Mouse (Mus musculus) embryonic facial prominence, embryonic 10.5 days (tissue): ENCODE results near the gene Mok. TPM values are rescaled to one million over a fixed set of nuclear protein-coding genes. Genes with fewer than 3 reads are reported as not detected.

Source experiments
- DNase-seq: peaks from one replicate; pipeline ENCODE4 v3.0.0-alpha.2; 2017; ENCODE audit warnings: low spot score
- H3K27ac ChIP-seq: fragments of 300-500 bp; sonication (generic); replicated peaks from 2 replicates; pipeline ENCODE4 v1.5.1; 2016; ENCODE audit warnings: mild to moderate bottlenecking
- H3K27me3 ChIP-seq: fragments of 300-500 bp; sonication (generic); replicated peaks from 2 replicates; pipeline ENCODE4 v1.6.1; 2016; ENCODE audit warnings: low read depth, mild to moderate bottlenecking; ENCODE audit not compliant: poor library complexity, severe bottlenecking
- H3K36me3 ChIP-seq: fragments of 300-500 bp; sonication (generic); replicated peaks from 2 replicates; pipeline ENCODE4 v1.6.1; 2016; ENCODE audit warnings: mild to moderate bottlenecking, moderate library complexity
- H3K4me1 ChIP-seq: fragments of 300-500 bp; sonication (generic); 2 replicates; pipeline ENCODE4 v1.6.1; 2016
- H3K4me3 ChIP-seq: fragments of 300-500 bp; sonication (generic); 2 replicates; pipeline ENCODE4 v1.5.1; 2016; ENCODE audit warnings: mild to moderate bottlenecking, moderate library complexity
- H3K9me3 ChIP-seq: fragments of 300-500 bp; sonication (generic); 2 replicates; pipeline ENCODE4 v1.6.1; 2016; ENCODE audit warnings: mild to moderate bottlenecking
- WGBS: fragments of 180-500 bp; shearing (Covaris S2); methylation state at CpG from one replicate; pipeline ENCODE4 v1.1.7; 2016; 5-methylcytosine and 5-hydroxymethylcytosine counted together
- polyA plus RNA-seq: library from polyadenylated mRNA; unstranded; fragments of >200 nt; fragmentation: Nextera tagmentation; extraction: Ambion mirVana; gene quantifications from 2 replicates; pipeline ENCODE4 v1.2.1, GENCODE M21; 2016

The Mok gene
- polyA plus RNA-seq, 1 experiment from 2014 or later: 10.1 TPM

- peaks cover 32% of the 10 kb centered on the region for H3K27me3 ChIP-seq
- DNase-seq: no peak
Measured at GRCm38 (mm10) chr12:110844227-110845130, 3.7 kb upstream of the Mok start.

GRCm38 (mm10) chr12:110843194-110844048 lies 2.7 kb upstream of the Mok start:
- WGBS: 20% methylated on average over 32 of the region's 32 CpGs
- Histone ChIP-seq H3K27ac (no peak overlapping the region), H3K4me1 (peaks cover 31% of the 10 kb centered on the region), H3K4me3 (peak overlapping the region; percentile 65), H3K9me3 (no peaks in the 10 kb centered on the region), H3K27me3 (peaks cover 27% of the 10 kb centered on the region), H3K36me3 (no peaks in the 10 kb centered on the region)
- DNase-seq: peak; percentile 87

More at GRCm38 (mm10) chr12:110844227-110845130, 3.7 kb upstream of the Mok start:
- H3K9me3 ChIP-seq: no peaks in the 10 kb centered on the region
- peaks cover 33% of the 10 kb centered on the region for H3K4me1 ChIP-seq
- peak overlapping the region; percentile 65 for H3K4me3 ChIP-seq
- H3K36me3 ChIP-seq: no peaks in the 10 kb centered on the region
- 1% methylated on average over 42 of the region's 42 CpGs for WGBS
- peak overlapping the region; percentile 51; the same call in 1 of the 2 replicates for H3K27ac ChIP-seq

- peaks cover 17% of the 10 kb centered on the region for H3K27me3 ChIP-seq
- no peak for DNase-seq
- H3K27ac ChIP-seq: no peak overlapping the region
- WGBS: 68% methylated on average over 5 of the region's 5 CpGs
- H3K4me3 ChIP-seq: no peak overlapping the region
- no peaks in the 10 kb centered on the region for H3K9me3 ChIP-seq
- peaks cover 40% of the 10 kb centered on the region for H3K4me1 ChIP-seq
- H3K36me3 ChIP-seq: no peaks in the 10 kb centered on the region
Measured at GRCm38 (mm10) chr12:110841731-110842493, 1.2 kb upstream of the Mok start.

DNA sequence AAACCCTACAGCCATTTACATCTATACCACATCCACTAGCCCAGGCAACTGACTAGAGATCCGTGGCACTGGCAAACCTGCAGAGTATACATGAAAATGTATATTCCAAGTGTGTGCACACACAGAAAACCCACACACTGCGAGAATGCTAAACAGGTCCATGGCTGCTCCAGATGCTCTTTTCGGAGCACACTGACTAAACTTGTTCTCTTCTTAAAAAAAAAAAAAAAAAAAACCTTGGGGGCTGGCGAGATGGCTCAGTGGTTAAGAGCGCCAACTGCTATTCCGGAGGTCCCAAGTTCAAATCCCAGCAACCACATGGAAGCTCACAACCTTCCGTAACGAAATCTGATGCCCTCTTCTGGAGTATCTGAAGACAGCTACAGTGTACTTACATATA lies 2.9 kb downstream of the Mok start:
- Histone ChIP-seq H3K4me1 (peaks cover 23% of the 10 kb centered on the region), H3K4me3 (no peak overlapping the region), H3K27me3 (no peaks in the 10 kb centered on the region; the same call in none of the 2 replicates), H3K36me3 (no peaks in the 10 kb centered on the region), H3K9me3 (no peaks in the 10 kb centered on the region), H3K27ac (no peak overlapping the region)
- WGBS: 86% methylated on average over 8 of the region's 8 CpGs
- no peak for DNase-seq

DNA sequence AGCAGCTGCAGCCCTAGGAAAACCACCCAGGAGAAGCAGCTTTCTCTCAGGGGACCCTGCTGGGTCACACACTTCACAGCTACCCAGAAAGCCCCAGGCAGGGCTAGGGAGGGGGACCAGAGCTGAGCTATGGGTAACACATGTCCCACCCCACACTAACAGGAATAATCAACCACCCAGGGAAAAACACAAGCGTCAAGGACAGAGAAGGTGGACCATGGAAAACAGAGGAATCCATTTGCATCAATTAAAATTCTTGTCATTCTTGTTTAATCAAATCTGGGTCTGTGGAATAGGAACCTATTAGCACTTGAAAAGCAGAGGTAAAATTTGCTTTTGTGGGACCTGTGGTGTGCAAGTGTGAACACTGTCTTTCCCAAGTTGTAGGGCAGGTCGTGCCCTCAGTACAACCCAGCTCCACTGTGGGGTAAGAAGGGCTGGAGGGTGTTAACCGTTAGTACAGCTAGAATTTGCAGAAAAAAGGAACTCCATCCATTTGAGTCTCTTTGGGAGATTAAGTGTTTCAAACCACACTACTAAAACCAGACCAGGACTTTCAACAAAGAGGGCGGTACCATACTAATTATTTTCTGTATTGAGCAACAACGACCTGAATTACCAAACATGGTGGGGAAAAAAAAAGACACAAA lies 3.4 kb downstream of the Mok start:
- 40% methylated on average over 5 of the region's 5 CpGs for WGBS
- H3K9me3 ChIP-seq: no peaks in the 10 kb centered on the region
- H3K27me3 ChIP-seq: no peaks in the 10 kb centered on the region; the same call in 1 of the 2 replicates
- DNase-seq: peak; percentile 30
- peaks cover 23% of the 10 kb centered on the region for H3K4me1 ChIP-seq
- peak overlapping the region; percentile 82 for H3K27ac ChIP-seq
- H3K4me3 ChIP-seq: peak overlapping the region; percentile 28
- H3K36me3 ChIP-seq: no peaks in the 10 kb centered on the region

GRCm38 (mm10) chr12:110836729-110837128 lies 4.0 kb downstream of the Mok start:
- Histone ChIP-seq H3K4me3 (peak overlapping the region; percentile 28), H3K36me3 (no peaks in the 10 kb centered on the region), H3K27ac (peak overlapping the region; percentile 82), H3K9me3 (no peaks in the 10 kb centered on the region), H3K4me1 (peaks cover 23% of the 10 kb centered on the region), H3K27me3 (no peaks in the 10 kb centered on the region; the same call in 1 of the 2 replicates)
- no peak for DNase-seq
- WGBS: 44% methylated on average over 6 of the region's 6 CpGs

DNA sequence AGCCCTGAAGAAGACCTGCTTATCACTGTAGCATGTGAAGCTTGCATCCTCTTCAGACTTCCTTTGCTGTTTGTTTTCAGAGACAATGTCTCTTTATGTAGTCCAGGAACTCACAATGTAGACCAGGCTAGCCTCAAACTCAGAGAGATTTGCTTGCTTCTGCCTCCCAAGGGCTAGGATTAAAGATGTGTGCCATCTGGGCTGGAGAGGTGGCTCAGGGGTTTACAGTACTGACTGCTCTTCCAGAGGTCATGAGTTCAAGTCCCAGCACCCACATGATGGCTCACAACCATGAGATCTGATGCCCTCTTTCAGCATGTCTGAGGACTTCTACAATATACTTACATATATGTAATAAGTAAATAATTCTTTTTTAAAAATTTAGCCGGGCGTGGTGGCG lies 5.6 kb downstream of the Mok start:
- no peak for DNase-seq
- Histone ChIP-seq H3K4me1 (peaks cover 22% of the 10 kb centered on the region), H3K27ac (no peak overlapping the region), H3K27me3 (no peaks in the 10 kb centered on the region; the same call in 1 of the 2 replicates), H3K36me3 (no peaks in the 10 kb centered on the region), H3K9me3 (no peaks in the 10 kb centered on the region), H3K4me3 (no peak overlapping the region)
- WGBS: 94% methylated on average over 3 of the region's 3 CpGs

DNA sequence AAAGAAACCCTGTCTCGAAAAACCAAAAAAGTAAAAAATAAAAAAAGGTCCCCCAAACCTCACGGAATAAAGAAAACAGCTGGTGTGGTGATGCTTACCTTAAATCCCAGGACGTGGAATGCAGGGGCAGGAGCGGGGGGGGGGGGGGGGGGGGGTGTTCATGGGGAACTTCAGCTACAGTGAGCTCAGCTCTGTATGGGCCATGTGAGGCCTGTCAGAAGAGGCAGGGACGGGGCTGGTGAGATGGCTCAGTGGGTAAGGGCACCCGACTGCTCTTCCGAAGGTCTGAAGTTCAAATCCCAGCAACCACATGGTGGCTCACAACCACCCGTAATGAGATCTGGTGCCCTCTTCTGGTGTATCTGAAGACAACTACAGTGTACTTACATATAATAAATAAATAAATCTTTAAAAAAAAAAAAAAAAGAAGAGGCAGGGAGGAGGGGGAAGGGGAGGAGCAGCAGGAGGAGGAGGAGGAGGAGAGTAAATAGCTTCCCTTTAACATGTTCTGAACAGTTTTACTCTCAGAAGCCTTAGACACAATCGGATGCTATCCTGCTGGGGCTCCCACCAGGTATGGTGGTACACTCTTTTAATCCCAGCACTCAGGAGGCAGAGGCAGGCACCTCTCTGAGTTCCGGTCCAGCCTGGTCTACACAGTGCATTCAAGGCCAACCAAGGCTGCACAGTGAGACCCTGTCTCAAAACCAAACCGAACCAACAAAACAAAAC lies 10.3 kb downstream of the Mok start:
- Histone ChIP-seq H3K27ac (no peak overlapping the region), H3K4me1 (no peaks in the 10 kb centered on the region), H3K9me3 (no peaks in the 10 kb centered on the region), H3K27me3 (no peaks in the 10 kb centered on the region), H3K36me3 (no peaks in the 10 kb centered on the region), H3K4me3 (no peak overlapping the region)
- no peak for DNase-seq
- 82% methylated on average over 11 of the region's 11 CpGs for WGBS

- H3K36me3 ChIP-seq: no peaks in the 10 kb centered on the region
- H3K4me1 ChIP-seq: no peaks in the 10 kb centered on the region
- WGBS: 92% methylated on average over 4 of the region's 4 CpGs
- no peak for DNase-seq
- H3K9me3 ChIP-seq: no peaks in the 10 kb centered on the region
- H3K27ac ChIP-seq: no peak overlapping the region
- no peak overlapping the region for H3K4me3 ChIP-seq
- no peaks in the 10 kb centered on the region for H3K27me3 ChIP-seq
Measured at GRCm38 (mm10) chr12:110828908-110829307, 11.8 kb downstream of the Mok start.

- 89% methylated on average over 7 of the region's 7 CpGs for WGBS
- no peak for DNase-seq
- Histone ChIP-seq H3K9me3 (no peaks in the 10 kb centered on the region), H3K4me1 (no peaks in the 10 kb centered on the region), H3K36me3 (no peaks in the 10 kb centered on the region; the same call in 1 of the 2 replicates), H3K27ac (no peak overlapping the region), H3K27me3 (no peaks in the 10 kb centered on the region), H3K4me3 (no peak overlapping the region)
Measured at GRCm38 (mm10) chr12:110822366-110822765, 18.4 kb downstream of the Mok start.

DNA sequence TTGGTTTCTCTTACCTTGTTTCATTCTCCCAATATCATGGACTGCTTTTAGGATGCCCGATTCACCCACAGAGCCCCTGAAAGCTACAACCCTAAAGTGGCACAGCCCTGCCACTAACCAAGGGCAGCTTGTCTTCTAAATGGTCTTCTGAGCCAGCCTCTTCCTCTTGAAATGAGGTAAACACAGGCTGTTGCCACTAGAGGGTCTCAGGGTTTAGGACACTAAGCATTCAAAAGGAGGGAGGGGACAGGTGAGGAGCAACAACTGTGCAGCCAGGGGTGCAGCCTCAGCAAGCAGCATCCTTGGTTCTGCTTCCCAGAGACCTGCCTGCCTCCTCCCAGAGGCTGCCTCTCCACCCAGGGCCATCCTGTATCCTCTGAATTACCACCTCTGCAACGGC lies 19.0 kb downstream of the Mok start:
- WGBS: 88% methylated on average over 2 of the region's 2 CpGs
- Histone ChIP-seq H3K9me3 (no peaks in the 10 kb centered on the region), H3K27me3 (no peaks in the 10 kb centered on the region), H3K36me3 (no peaks in the 10 kb centered on the region; the same call in 1 of the 2 replicates), H3K27ac (no peak overlapping the region), H3K4me1 (no peaks in the 10 kb centered on the region), H3K4me3 (no peak overlapping the region)
- no peak for DNase-seq
